Mouse (Mus musculus) embryonic facial prominence, embryonic 15.5 days (tissue): ENCODE data around the gene Kcnk12. TPM values are rescaled to one million over a fixed set of nuclear protein-coding genes. Genes with fewer than 3 reads are reported as not detected.

ENCODE experiments used
- ATAC-seq: fragments of 200-750 bp; cut with Nextera tagmentation; 2 replicates; pipeline ENCODE4 v1.8.0; 2017; ENCODE audit warnings: low read depth, moderate TSS enrichment; ENCODE audit not compliant: insufficient number of reproducible peaks, low FRiP score, low TSS enrichment
- H3K27ac ChIP-seq: fragments of 300-500 bp; sonication (generic); replicated peaks from 2 replicates; pipeline ENCODE4 v1.5.1; 2015; ENCODE audit warnings: mild to moderate bottlenecking, inconsistent platforms
- H3K27me3 ChIP-seq: fragments of 300-500 bp; sonication (generic); 2 replicates; pipeline ENCODE4 v1.6.1; 2015; ENCODE audit warnings: inconsistent platforms
- H3K36me3 ChIP-seq: fragments of 300-500 bp; sonication (generic); 2 replicates; pipeline ENCODE4 v1.6.1; 2015; ENCODE audit warnings: mild to moderate bottlenecking, inconsistent platforms
- H3K4me1 ChIP-seq: fragments of 300-500 bp; sonication (generic); 2 replicates; pipeline ENCODE4 v1.6.1; 2015; ENCODE audit warnings: inconsistent platforms
- H3K4me2 ChIP-seq: fragments of 300-500 bp; sonication (generic); replicated peaks from 2 replicates; pipeline ENCODE4 v1.6.1; 2015; ENCODE audit warnings: mild to moderate bottlenecking, inconsistent platforms
- H3K4me3 ChIP-seq: fragments of 300-500 bp; sonication (generic); replicated peaks from 2 replicates; pipeline ENCODE4 v1.5.1; 2015; ENCODE audit warnings: mild to moderate bottlenecking, inconsistent platforms
- H3K9ac ChIP-seq: fragments of 300-500 bp; sonication (generic); 2 replicates; pipeline ENCODE4 v1.6.1; 2015; ENCODE audit warnings: inconsistent platforms
- H3K9me3 ChIP-seq: fragments of 300-500 bp; sonication (generic); replicated peaks from 2 replicates; pipeline ENCODE4 v1.6.1; 2016; ENCODE audit warnings: inconsistent platforms
- WGBS: fragments of 180-500 bp; shearing (Covaris S2); methylation state at CpG from one replicate; pipeline ENCODE4 v1.1.7; 2015; 5-methylcytosine and 5-hydroxymethylcytosine counted together
- polyA plus RNA-seq: library from polyadenylated mRNA; unstranded; fragments of >200 nt; fragmentation: Nextera tagmentation; extraction: Ambion mirVana; gene quantifications from 2 replicates; pipeline ENCODE4 v1.2.1, GENCODE M21; 2015

Gene Kcnk12
- polyA plus RNA-seq, 1 experiment from 2014 or later = 0.29 TPM

GRCm38 (mm10) chr17:87784911-87785310 is 12.9 kb downstream of the Kcnk12 start:
- no peak for ATAC-seq
- 74% methylated on average over 2 of the region's 2 CpGs for WGBS
- Histone ChIP-seq H3K4me1 (no peaks in the 10 kb centered on the region), H3K27me3 (no peaks in the 10 kb centered on the region), H3K9me3 (no peaks in the 10 kb centered on the region), H3K36me3 (no peaks in the 10 kb centered on the region), H3K27ac (no peak overlapping the region), H3K4me3 (no peak overlapping the region), H3K9ac (no peak overlapping the region), H3K4me2 (no peak overlapping the region)

GRCm38 (mm10) chr17:87784141-87784831 is 13.5 kb downstream of the Kcnk12 start:
- no peaks in the 10 kb centered on the region for H3K27me3 ChIP-seq
- no peaks in the 10 kb centered on the region for H3K36me3 ChIP-seq
- H3K4me2 ChIP-seq = no peak overlapping the region
- no peak for ATAC-seq
- H3K4me3 ChIP-seq = no peak overlapping the region
- no peaks in the 10 kb centered on the region for H3K4me1 ChIP-seq
- WGBS = 64% methylated on average over 14 of the region's 14 CpGs
- H3K9ac ChIP-seq = no peak overlapping the region
- H3K27ac ChIP-seq = no peak overlapping the region
- no peaks in the 10 kb centered on the region for H3K9me3 ChIP-seq

GRCm38 (mm10) chr17:87781244-87781643 is 16.6 kb downstream of the Kcnk12 start:
- H3K27me3 ChIP-seq = no peaks in the 10 kb centered on the region
- no peak for ATAC-seq
- H3K4me2 ChIP-seq = no peak overlapping the region
- H3K27ac ChIP-seq = no peak overlapping the region
- no peak overlapping the region for H3K9ac ChIP-seq
- no peak overlapping the region for H3K4me3 ChIP-seq
- no peaks in the 10 kb centered on the region for H3K36me3 ChIP-seq
- H3K4me1 ChIP-seq = no peaks in the 10 kb centered on the region
- no peaks in the 10 kb centered on the region for H3K9me3 ChIP-seq
- WGBS = 85% methylated on average over 5 of the region's 5 CpGs

- no peak overlapping the region for H3K4me2 ChIP-seq
- no peak overlapping the region for H3K4me3 ChIP-seq
- H3K9me3 ChIP-seq = no peaks in the 10 kb centered on the region
- ATAC-seq = no peak
- H3K4me1 ChIP-seq = no peaks in the 10 kb centered on the region
- WGBS = 60% methylated on average over 2 of the region's 2 CpGs
- no peak overlapping the region for H3K27ac ChIP-seq
- H3K27me3 ChIP-seq = no peaks in the 10 kb centered on the region
- no peaks in the 10 kb centered on the region for H3K36me3 ChIP-seq
- no peak overlapping the region for H3K9ac ChIP-seq
Measured at GRCm38 (mm10) chr17:87780164-87780563, 17.6 kb downstream of the Kcnk12 start.

- 73% methylated on average over 8 of the region's 8 CpGs for WGBS
- no peaks in the 10 kb centered on the region for H3K36me3 ChIP-seq
- no peaks in the 10 kb centered on the region for H3K27me3 ChIP-seq
- H3K4me3 ChIP-seq = no peak overlapping the region
- no peaks in the 10 kb centered on the region for H3K9me3 ChIP-seq
- H3K27ac ChIP-seq = no peak overlapping the region
- H3K4me1 ChIP-seq = no peaks in the 10 kb centered on the region
- H3K9ac ChIP-seq = no peak overlapping the region
- H3K4me2 ChIP-seq = no peak overlapping the region
- ATAC-seq = no peak
Measured at GRCm38 (mm10) chr17:87774982-87775381, 22.8 kb downstream of the Kcnk12 start.

- H3K9ac ChIP-seq = no peak overlapping the region
Measured at GRCm38 (mm10) chr17:87773175-87773574, 24.6 kb downstream of the Kcnk12 start.

GRCm38 (mm10) chr17:87770766-87771165 is 27.0 kb downstream of the Kcnk12 start:
- 36% methylated on average over 5 of the region's 5 CpGs for WGBS
- H3K4me2 ChIP-seq = no peak overlapping the region
- 0 out of 2 replicates have a peak, but pooled peaks have one; percentile 36 for ATAC-seq

More at GRCm38 (mm10) chr17:87773175-87773574, 24.6 kb downstream of the Kcnk12 start:
- no peak overlapping the region for H3K27ac ChIP-seq
- WGBS = 70% methylated on average over 3 of the region's 3 CpGs
- H3K4me3 ChIP-seq = no peak overlapping the region
- no peak for ATAC-seq
- H3K4me1 ChIP-seq = no peaks in the 10 kb centered on the region
- H3K4me2 ChIP-seq = no peak overlapping the region
- no peaks in the 10 kb centered on the region for H3K9me3 ChIP-seq
- no peaks in the 10 kb centered on the region for H3K36me3 ChIP-seq
- H3K27me3 ChIP-seq = no peaks in the 10 kb centered on the region

GRCm38 (mm10) chr17:87766888-87767287 is 30.9 kb downstream of the Kcnk12 start:
- H3K36me3 ChIP-seq = no peaks in the 10 kb centered on the region
- H3K27ac ChIP-seq = no peak overlapping the region
- no peak overlapping the region for H3K9ac ChIP-seq
- H3K4me1 ChIP-seq = no peaks in the 10 kb centered on the region
- no peaks in the 10 kb centered on the region for H3K9me3 ChIP-seq
- no peak overlapping the region for H3K4me3 ChIP-seq
- no peak overlapping the region for H3K4me2 ChIP-seq
- H3K27me3 ChIP-seq = no peaks in the 10 kb centered on the region
- WGBS = 80% methylated on average over 6 of the region's 6 CpGs
- ATAC-seq = no peak

More at GRCm38 (mm10) chr17:87770766-87771165, 27.0 kb downstream of the Kcnk12 start:
- Histone ChIP-seq H3K4me3 (no peak overlapping the region), H3K27ac (no peak overlapping the region), H3K4me1 (no peaks in the 10 kb centered on the region), H3K9me3 (no peaks in the 10 kb centered on the region), H3K9ac (no peak overlapping the region), H3K36me3 (no peaks in the 10 kb centered on the region), H3K27me3 (no peaks in the 10 kb centered on the region)

GRCm38 (mm10) chr17:87765031-87765430 is 32.8 kb downstream of the Kcnk12 start:
- Histone ChIP-seq H3K9me3 (no peaks in the 10 kb centered on the region), H3K4me2 (no peak overlapping the region), H3K4me3 (no peak overlapping the region), H3K36me3 (no peaks in the 10 kb centered on the region), H3K27me3 (no peaks in the 10 kb centered on the region), H3K27ac (no peak overlapping the region), H3K4me1 (no peaks in the 10 kb centered on the region), H3K9ac (no peak overlapping the region)
- 94% methylated on average over 11 of the region's 11 CpGs for WGBS
- ATAC-seq = no peak

- no peaks in the 10 kb centered on the region for H3K4me1 ChIP-seq
- no peak overlapping the region for H3K9ac ChIP-seq
- no peaks in the 10 kb centered on the region; the same call in 1 of the 2 replicates for H3K27me3 ChIP-seq
- 40% methylated on average over 7 of the region's 7 CpGs for WGBS
- ATAC-seq = no peak
- no peak overlapping the region for H3K4me3 ChIP-seq
- no peak overlapping the region for H3K27ac ChIP-seq
- no peaks in the 10 kb centered on the region for H3K9me3 ChIP-seq
- H3K36me3 ChIP-seq = no peaks in the 10 kb centered on the region
- no peak overlapping the region for H3K4me2 ChIP-seq
Measured at GRCm38 (mm10) chr17:87763146-87763545, 34.6 kb downstream of the Kcnk12 start.

- WGBS = 71% methylated on average over 4 of the region's 4 CpGs
- Histone ChIP-seq H3K9me3 (no peaks in the 10 kb centered on the region), H3K27ac (no peak overlapping the region), H3K9ac (no peak overlapping the region), H3K36me3 (no peaks in the 10 kb centered on the region), H3K4me3 (no peak overlapping the region), H3K27me3 (no peaks in the 10 kb centered on the region; the same call in 1 of the 2 replicates), H3K4me1 (no peaks in the 10 kb centered on the region), H3K4me2 (no peak overlapping the region)
- no peak for ATAC-seq
Measured at GRCm38 (mm10) chr17:87760315-87760714, 37.5 kb downstream of the Kcnk12 start.
